Comparison of ENCODE assay signal across 25 mouse cellular contexts in the genomic region with DNA sequence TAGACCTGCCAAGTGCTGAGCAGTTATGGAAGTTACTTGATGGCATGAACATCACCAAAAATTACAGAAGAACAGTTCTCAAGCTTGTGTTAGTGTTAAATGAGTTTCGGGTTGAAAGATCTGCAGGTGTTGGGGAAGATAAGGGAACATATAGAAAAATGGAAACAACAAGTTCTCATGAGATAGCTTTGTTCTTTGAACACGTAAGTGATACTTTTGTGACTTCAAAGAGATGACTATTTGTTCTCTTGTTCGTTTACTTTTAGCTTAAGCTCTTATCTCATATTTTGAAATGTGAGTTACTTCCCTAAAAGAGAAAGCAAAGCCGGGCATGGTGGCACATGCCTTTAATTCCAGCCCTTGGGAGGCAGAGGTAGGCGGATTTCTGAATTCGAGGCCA. TPM values are rescaled to one million over a fixed set of nuclear protein-coding genes. Genes with fewer than 3 reads are reported as not detected.
DNase-seq lines count a peak whose midpoint lies in the region; ATAC-seq and TF ChIP-seq lines count a peak whose summit lies in the region.
"Had no signal": no experiment of that assay in that cellular context is flagged by ENCODE, and none has a peak within 500 bp of the region (broad histone marks: within the 10 kb centered on the region; RNA-seq: fewer than 3 reads in every experiment).

No protein-coding gene starts in this region.

- TF ChIP-seq CTCF in G1E (IDR thresholded peaks at IDR 0.05; ENCODE audit: low read depth, low read length) = no peak

- 47% methylated on average over 6 of the region's 6 CpGs for WGBS in liver, embryonic 12.5 days (ENCODE audit: insufficient replicate concordance)
- 78% methylated on average over 6 of the region's 6 CpGs for WGBS in embryonic facial prominence, embryonic 10.5 days

- H3K4me3 ChIP-seq in G1E (ENCODE audit: low read depth, low read length) = no peak overlapping the region
- H3K4me3 ChIP-seq in liver, embryonic 12.5 days = no peak overlapping the region
- no peak overlapping the region for H3K4me3 ChIP-seq in embryonic facial prominence, embryonic 10.5 days
- H3K4me3 ChIP-seq: forebrain, embryonic 13.5 days; heart, adult 2 months; heart, embryonic 15.5 days; intestine, embryonic 15.5 days had no signal

- peaks cover 5% of the 10 kb centered on the region; the same call in 1 of the 2 replicates for H3K4me1 ChIP-seq in G1E (ENCODE audit: insufficient read depth, low read depth, low read length)
- no peaks in the 10 kb centered on the region; the same call in 1 of the 2 replicates for H3K4me1 ChIP-seq in liver, embryonic 12.5 days
- H3K4me1 ChIP-seq in embryonic facial prominence, embryonic 10.5 days = no peaks in the 10 kb centered on the region
- H3K4me1 ChIP-seq: forebrain, embryonic 13.5 days; heart, embryonic 15.5 days; intestine, embryonic 15.5 days had no signal

- H3K9me3 ChIP-seq in G1E (replicated peaks) = no peaks in the 10 kb centered on the region
- H3K9me3 ChIP-seq in liver, embryonic 12.5 days (replicated peaks) = no peaks in the 10 kb centered on the region
- no peaks in the 10 kb centered on the region for H3K9me3 ChIP-seq in embryonic facial prominence, embryonic 10.5 days
- H3K9me3 ChIP-seq: forebrain, embryonic 13.5 days; heart, embryonic 15.5 days; intestine, embryonic 15.5 days had no signal

- H3K27ac ChIP-seq in liver, embryonic 12.5 days = no peak overlapping the region
- H3K27ac ChIP-seq in embryonic facial prominence, embryonic 10.5 days (replicated peaks) = no peak overlapping the region
- H3K27ac ChIP-seq: forebrain, embryonic 13.5 days; heart, adult 2 months; heart, embryonic 15.5 days; hindbrain, embryonic 14.5 days; intestine, embryonic 15.5 days had no signal

- H3K36me3 ChIP-seq in G1E (replicated peaks) = no peaks in the 10 kb centered on the region
- no peaks in the 10 kb centered on the region for H3K36me3 ChIP-seq in liver, embryonic 12.5 days
- H3K36me3 ChIP-seq in embryonic facial prominence, embryonic 10.5 days (replicated peaks) = no peaks in the 10 kb centered on the region
- H3K36me3 ChIP-seq: heart, embryonic 15.5 days; intestine, embryonic 15.5 days had no signal

- peak; percentile 12 for DNase-seq in G1E (ENCODE audit: low spot score)
- DNase-seq in c-Kit-positive CD71-negative TER-119-negative erythroid progenitor cells, embryonic 14.5 days (ENCODE audit: low read depth) = peak; percentile 7
- no peak for DNase-seq in cerebellum, adult 11-12 months
- DNase-seq in gastrocnemius, postnatal 10 days = no peak
- DNase-seq in embryonic facial prominence, embryonic 10.5 days (ENCODE audit: low spot score) = no peak
- DNase-seq: adrenal gland, postnatal 10 days; cerebellum, adult 8-10 months; cerebellum, postnatal 14 days; heart, adult 2 months; heart, postnatal 14 days had no signal

- H3K4me2 ChIP-seq in liver, embryonic 12.5 days = no peak overlapping the region
- H3K4me2 ChIP-seq: forebrain, embryonic 13.5 days; heart, embryonic 11.5 days; heart, embryonic 15.5 days; hindbrain, embryonic 14.5 days; intestine, embryonic 15.5 days had no signal

- H3K9ac ChIP-seq in liver, embryonic 12.5 days = no peak overlapping the region
- H3K9ac ChIP-seq: forebrain, embryonic 13.5 days; heart, embryonic 15.5 days; hindbrain, embryonic 14.5 days; intestine, embryonic 15.5 days had no signal

- no peaks in the 10 kb centered on the region for H3K27me3 ChIP-seq in G1E (ENCODE audit: insufficient read depth, low read length)
- H3K27me3 ChIP-seq in liver, embryonic 12.5 days (replicated peaks) = no peaks in the 10 kb centered on the region
- H3K27me3 ChIP-seq in embryonic facial prominence, embryonic 10.5 days (replicated peaks; ENCODE audit: low read depth, poor library complexity, severe bottlenecking) = peaks cover 26% of the 10 kb centered on the region
- H3K27me3 ChIP-seq: forebrain, embryonic 13.5 days; heart, embryonic 15.5 days; intestine, embryonic 15.5 days had no signal

- ATAC-seq in G1E (ENCODE audit: extremely low read depth, insufficient number of reproducible peaks, low FRiP score, poor library complexity, severe bottlenecking) = peak; percentile 93
- peak; percentile 55; the same call in 1 of the 2 replicates for ATAC-seq in liver, embryonic 12.5 days
- ATAC-seq in megakaryocyte progenitor cell, adult 5-6 weeks (replicated peaks; ENCODE audit: poor library complexity) = peak; percentile 90
- ATAC-seq: forebrain, embryonic 13.5 days; intestine, embryonic 15.5 days had no signal

RNA-seq across cellular contexts. Expression of gene Amelx, which starts 28.6 kb away (rescaled TPM):
- total RNA-seq in G1E (2014; fragmentation: Nextera tagmentation) (not detected in 2 replicates), G1E (2017) (not detected in 2 replicates)
- not detected in 2 replicates for polyA plus RNA-seq in G1E (2012)
- polyA plus RNA-seq in liver, embryonic 12.5 days (2016; fragmentation: Nextera tagmentation; extraction: Ambion mirVana) = not detected in 2 replicates
- not detected in 2 replicates for total RNA-seq in megakaryocyte progenitor cell, adult 5-6 weeks (2015)
- not detected in 2 replicates for total RNA-seq in megakaryocyte progenitor cell, adult 5-6 weeks (2017)
- total RNA-seq in gastrocnemius, postnatal 10 days (2021) = not detected
- polyA plus RNA-seq in embryonic facial prominence, embryonic 10.5 days (2016; fragmentation: Nextera tagmentation; extraction: Ambion mirVana) = not detected in 2 replicates
- total RNA-seq: adrenal gland, postnatal 10 days; adrenal gland, postnatal 4 days; gastrocnemius, adult 8-10 months; heart, adult 2 months; heart, postnatal 14 days; hematopoietic stem cell, adult 5-6 weeks had no signal
- polyA plus RNA-seq: brain, embryonic 14.5 days; C2C12; cortical plate, adult 2 months; embryonic facial prominence, embryonic 14.5 days; forebrain, embryonic 13.5 days; gonadal fat pad, adult 2 months; heart, adult 2 months; heart, embryonic 15.5 days; hindbrain, embryonic 14.5 days; intestine, embryonic 15.5 days had no signal

Comparison
In these comparisons a context has a peak if more than half of its experiments do, and no peak if none do; other contexts are left out.
1. DNase-seq: peak in G1E (single experiment) and c-Kit-positive CD71-negative TER-119-negative erythroid progenitor cells, embryonic 14.5 days (single experiment); none in cerebellum, adult 11-12 months (single experiment), gastrocnemius, postnatal 10 days (single experiment) and embryonic facial prominence, embryonic 10.5 days (single experiment).
2. Peak in every context shown above with its lines, with median percentiles within 50 percentile points of each other: ATAC-seq.